Mouse (Mus musculus) embryonic facial prominence, embryonic 11.5 days (tissue): ENCODE results near the gene Olfr548-ps1. TPM values are rescaled to one million over a fixed set of nuclear protein-coding genes. Genes with fewer than 3 reads are reported as not detected.

Experiments used
- polyA plus RNA-seq: library from polyadenylated mRNA; unstranded; fragments of >200 nt; fragmentation: Nextera tagmentation; extraction: Ambion mirVana; gene quantifications from 2 replicates; pipeline ENCODE4 v1.2.1, GENCODE M21; 2014

Gene Olfr548-ps1
- polyA plus RNA-seq, 1 experiment from 2014 or later, result not detected

Other genes starting within 250 kb of the Olfr548-ps1 start
- gene Rrm1, start 99.2 kb upstream of the Olfr548-ps1 start, polyA plus RNA-seq, result 242 and 246 TPM in 2 replicates
- gene Olfr543, start 59.2 kb upstream of the Olfr548-ps1 start, polyA plus RNA-seq, result 0.25 and 0.67 TPM in 2 replicates
- 0.06 TPM in 1 of 2 replicates, not detected in the other for gene Olfr544, start 52.6 kb upstream of the Olfr548-ps1 start, polyA plus RNA-seq
- not detected in 2 replicates for gene Olfr545, start 41.3 kb upstream of the Olfr548-ps1 start, polyA plus RNA-seq
- gene Olfr547, start 6.1 kb upstream of the Olfr548-ps1 start, polyA plus RNA-seq, result not detected in 2 replicates
- not detected in 2 replicates for gene Olfr549, start 9.0 kb downstream of the Olfr548-ps1 start, polyA plus RNA-seq
- gene Trim21, start 24.6 kb downstream of the Olfr548-ps1 start, polyA plus RNA-seq, result 0.52 and 0.72 TPM in 2 replicates
- gene Olfr550, start 30.5 kb downstream of the Olfr548-ps1 start, polyA plus RNA-seq, result not detected in 2 replicates
- not detected in 2 replicates for gene Olfr551, start 51.0 kb downstream of the Olfr548-ps1 start, polyA plus RNA-seq
- not detected in 2 replicates for gene Olfr552, start 56.9 kb downstream of the Olfr548-ps1 start, polyA plus RNA-seq
- not detected in 2 replicates for gene Olfr553, start 77.3 kb downstream of the Olfr548-ps1 start, polyA plus RNA-seq
- not detected in 2 replicates for gene Olfr554, start 97.5 kb downstream of the Olfr548-ps1 start, polyA plus RNA-seq
- not detected in 2 replicates for gene Olfr555, start 117.9 kb downstream of the Olfr548-ps1 start, polyA plus RNA-seq
- not detected in 2 replicates for gene Olfr556, start 124.0 kb downstream of the Olfr548-ps1 start, polyA plus RNA-seq
- 11.4 and 14.7 TPM in 2 replicates for gene Trim68, start 146.4 kb downstream of the Olfr548-ps1 start, polyA plus RNA-seq
- gene Olfr557, start 155.0 kb downstream of the Olfr548-ps1 start, polyA plus RNA-seq, result not detected in 2 replicates
- 0.24 TPM in 1 of 2 replicates, not detected in the other for gene Olfr558, start 161.3 kb downstream of the Olfr548-ps1 start, polyA plus RNA-seq
- not detected in 2 replicates for gene Olfr33, start 178.2 kb downstream of the Olfr548-ps1 start, polyA plus RNA-seq
- gene Olfr559, start 186.6 kb downstream of the Olfr548-ps1 start, polyA plus RNA-seq, result not detected in 2 replicates
- gene Olfr560, start 218.5 kb downstream of the Olfr548-ps1 start, polyA plus RNA-seq, result not detected in 2 replicates
- 0.08 TPM in 1 of 2 replicates, not detected in the other for gene Olfr78, start 218.6 kb downstream of the Olfr548-ps1 start, polyA plus RNA-seq
- gene Olfr561, start 230.3 kb downstream of the Olfr548-ps1 start, polyA plus RNA-seq, result not detected in 2 replicates